ENCODE assay signal across 8 mouse cellular contexts in the genomic region with DNA sequence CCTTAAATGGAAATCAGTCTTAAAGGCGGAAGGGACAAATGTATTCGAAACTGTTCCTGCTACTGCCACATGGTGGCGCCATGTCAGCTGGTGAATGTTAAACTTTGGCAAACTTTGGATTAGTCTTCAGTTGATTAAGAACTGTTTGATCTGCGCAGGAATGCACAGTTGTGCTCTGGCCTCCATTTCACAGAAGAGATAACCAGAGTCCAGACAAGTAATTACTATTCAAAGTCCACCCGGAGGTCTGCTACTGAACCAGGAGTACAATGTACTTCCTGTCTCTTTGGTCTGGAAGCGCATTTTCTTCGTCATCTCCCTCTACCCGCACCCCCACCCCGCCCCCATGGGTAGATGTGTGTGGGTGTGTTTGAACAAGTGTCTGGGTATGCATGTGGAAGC.
A peak's percentile ranks its signal among the peaks of the same experiment; 100 is the strongest.
DNase-seq lines count a peak whose midpoint lies in the region; ATAC-seq and TF ChIP-seq lines count a peak whose summit lies in the region.

No protein-coding gene starts in this region.

- peak; percentile 72 for TF ChIP-seq CTCF in lung, embryonic 14.5 days (IDR thresholded peaks at IDR 0.05; ENCODE audit: low read depth)
- TF ChIP-seq CTCF in small intestine, adult 2 months (IDR thresholded peaks at IDR 0.05; ENCODE audit: extremely low read depth, insufficient read length, insufficient replicate concordance, low read depth, low read length), result no peak

- H3K9me3 ChIP-seq in lung, embryonic 14.5 days (ENCODE audit: low read depth, low read length), result no peaks in the 10 kb centered on the region

- no peak overlapping the region for H3K27ac ChIP-seq in lung, embryonic 14.5 days (ENCODE audit: low read depth)
- no peak overlapping the region for H3K27ac ChIP-seq in small intestine, adult 2 months (ENCODE audit: insufficient read depth, low read depth, low read length)

- 0 out of 2 replicates have a peak overlapping the region, but pooled peaks have one; percentile 7 for H3K4me2 ChIP-seq in lung, embryonic 14.5 days

- H3K9ac ChIP-seq in lung, embryonic 14.5 days, result no peak overlapping the region

- 51% methylated on average over 9 of the region's 9 CpGs for WGBS in lung, embryonic 14.5 days
- WGBS in small intestine, adult 2 months, result 17% methylated on average over 9 of the region's 9 CpGs

- peak; percentile 96 for ATAC-seq in granulocyte monocyte progenitor cell, adult 5-6 weeks (replicated peaks; ENCODE audit: poor library complexity, severe bottlenecking)
- 0 out of 2 replicates have a peak, but pooled peaks have one; percentile 38 for ATAC-seq in lung, embryonic 14.5 days (ENCODE audit: insufficient read depth)

- no peaks in the 10 kb centered on the region for H3K4me1 ChIP-seq in lung, embryonic 14.5 days (ENCODE audit: insufficient read depth)
- H3K4me1 ChIP-seq in small intestine, adult 2 months (ENCODE audit: control insufficient read depth, insufficient read depth, insufficient read length, low read length), result no peaks in the 10 kb centered on the region

- no peaks in the 10 kb centered on the region for H3K27me3 ChIP-seq in lung, embryonic 14.5 days (ENCODE audit: insufficient read depth, low read length)
- H3K27me3 ChIP-seq in small intestine, adult 2 months (ENCODE audit: control insufficient read depth, insufficient read depth, low read length), result no peaks in the 10 kb centered on the region

- no peak for TF ChIP-seq POLR2A in small intestine, adult 2 months (IDR thresholded peaks at IDR 0.05; ENCODE audit: low read depth, low read length)

- DNase-seq in ovary, postnatal 36 days (ENCODE audit: low spot score), result peak; percentile 34
- no peak for DNase-seq in ovary, adult 18-20 months (ENCODE audit: low spot score)
- peak; percentile 59 for DNase-seq in adrenal gland, postnatal 10 days
- peak; percentile 55 for DNase-seq in kidney, postnatal 10 days
- DNase-seq in lung, embryonic 14.5 days, result peak; percentile 73
- no peak for DNase-seq in urinary bladder, postnatal 4 days (ENCODE audit: low spot score in 2 of 2)

- no peaks in the 10 kb centered on the region for H3K36me3 ChIP-seq in lung, embryonic 14.5 days (ENCODE audit: insufficient read depth)
- no peaks in the 10 kb centered on the region for H3K36me3 ChIP-seq in small intestine, adult 2 months (ENCODE audit: control insufficient read depth, insufficient read depth, low read length)

- H3K4me3 ChIP-seq in lung, embryonic 14.5 days (ENCODE audit: low read depth, low read length), result no peak overlapping the region
- peak overlapping the region; percentile 34 for H3K4me3 ChIP-seq in small intestine, adult 2 months (ENCODE audit: low read depth, low read length)

Comparison
In these comparisons a context has a peak if more than half of its experiments do, and no peak if none do; other contexts are left out.
1. DNase-seq: peak in ovary, postnatal 36 days (single experiment), adrenal gland, postnatal 10 days (single experiment), kidney, postnatal 10 days (single experiment) and lung, embryonic 14.5 days (single experiment); none in ovary, adult 18-20 months (single experiment) and urinary bladder, postnatal 4 days (0 of 2).